Mouse (Mus musculus): ENCODE results near the gene Ephb1. TPM values are rescaled to one million over a fixed set of nuclear protein-coding genes. Genes with fewer than 3 reads are reported as not detected.
A peak's percentile ranks its signal among the peaks of the same experiment; 100 is the strongest.

Gene Ephb1
- total and polyA plus RNA-seq, 2 experiments from 2014 or later, result 34.9 to 48.6 TPM

GRCm38 (mm10) chr9:102373886-102374285, 19.4 kb upstream of the Ephb1 start:
- H3K4me1 ChIP-seq (ENCODE audit: insufficient read depth), result no peaks in the 10 kb centered on the region
- H3K9ac ChIP-seq, result no peak overlapping the region
- DNase-seq (no peak), ATAC-seq (no peak)
- no peak overlapping the region for H3K4me3 ChIP-seq (ENCODE audit: low read depth, low read length)
- no peaks in the 10 kb centered on the region for H3K27me3 ChIP-seq (ENCODE audit: insufficient read depth, low read length)
- no peaks in the 10 kb centered on the region for H3K36me3 ChIP-seq (ENCODE audit: insufficient read depth)
- H3K9me3 ChIP-seq (ENCODE audit: low read length), result no peaks in the 10 kb centered on the region
- 91% methylated on average over 5 of the region's 5 CpGs for WGBS
- no peak overlapping the region for H3K27ac ChIP-seq (ENCODE audit: low read depth, low read length)
- no peak for TF ChIP-seq CTCF (IDR thresholded peaks at IDR 0.05; ENCODE audit: low read depth)
- no peak overlapping the region for H3K4me2 ChIP-seq (ENCODE audit: low read depth)

DNA sequence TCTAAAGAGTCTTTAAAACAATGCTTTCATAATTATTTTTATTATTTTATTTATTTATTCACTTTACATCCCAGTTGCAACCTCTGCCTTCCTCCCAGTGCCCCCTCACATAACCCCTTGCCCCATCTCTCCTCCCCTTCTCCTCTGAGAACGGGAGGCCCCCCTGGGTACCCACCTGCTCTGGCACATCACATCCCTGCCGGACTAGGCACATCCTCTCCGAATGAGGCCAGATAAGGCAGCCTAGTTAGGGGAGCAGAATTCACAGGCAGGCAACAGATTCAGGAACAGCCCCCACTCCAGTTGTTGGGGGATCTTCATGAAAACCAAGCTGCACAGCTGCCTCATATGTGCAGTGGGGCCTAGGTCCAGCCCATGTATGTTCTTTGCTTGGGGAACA, 17.4 kb upstream of the Ephb1 start:
- no peak for ATAC-seq
- no peak for TF ChIP-seq CTCF (IDR thresholded peaks at IDR 0.05; ENCODE audit: low read depth)
- DNase-seq, result no peak

GRCm38 (mm10) chr9:102371036-102371770, 16.7 kb upstream of the Ephb1 start:
- Histone ChIP-seq H3K36me3 (ENCODE audit: insufficient read depth) (no peaks in the 10 kb centered on the region), H3K9me3 (ENCODE audit: low read length) (no peaks in the 10 kb centered on the region), H3K4me1 (ENCODE audit: insufficient read depth) (no peaks in the 10 kb centered on the region), H3K27ac (ENCODE audit: low read depth, low read length) (no peak overlapping the region), H3K4me3 (ENCODE audit: low read depth, low read length) (no peak overlapping the region), H3K27me3 (ENCODE audit: insufficient read depth, low read length) (no peaks in the 10 kb centered on the region), H3K4me2 (ENCODE audit: low read depth) (no peak overlapping the region), H3K9ac (no peak overlapping the region)
- 0 out of 2 replicates have a peak, but pooled peaks have one; percentile 25 for TF ChIP-seq CTCF (IDR thresholded peaks at IDR 0.05; ENCODE audit: low read depth)
- DNase-seq (no peak), ATAC-seq (0 out of 2 replicates have a peak, but pooled peaks have one; percentile 23)
- WGBS, result 54% methylated on average over 14 of the region's 14 CpGs

More for the DNA sequence above, 17.4 kb upstream of the Ephb1 start:
- WGBS, result 83% methylated on average over 3 of the region's 3 CpGs
- Histone ChIP-seq H3K4me3 (ENCODE audit: low read depth, low read length) (no peak overlapping the region), H3K27ac (ENCODE audit: low read depth, low read length) (no peak overlapping the region), H3K27me3 (ENCODE audit: insufficient read depth, low read length) (no peaks in the 10 kb centered on the region), H3K9me3 (ENCODE audit: low read length) (no peaks in the 10 kb centered on the region), H3K4me1 (ENCODE audit: insufficient read depth) (no peaks in the 10 kb centered on the region), H3K36me3 (ENCODE audit: insufficient read depth) (no peaks in the 10 kb centered on the region), H3K4me2 (ENCODE audit: low read depth) (no peak overlapping the region), H3K9ac (no peak overlapping the region)

DNA sequence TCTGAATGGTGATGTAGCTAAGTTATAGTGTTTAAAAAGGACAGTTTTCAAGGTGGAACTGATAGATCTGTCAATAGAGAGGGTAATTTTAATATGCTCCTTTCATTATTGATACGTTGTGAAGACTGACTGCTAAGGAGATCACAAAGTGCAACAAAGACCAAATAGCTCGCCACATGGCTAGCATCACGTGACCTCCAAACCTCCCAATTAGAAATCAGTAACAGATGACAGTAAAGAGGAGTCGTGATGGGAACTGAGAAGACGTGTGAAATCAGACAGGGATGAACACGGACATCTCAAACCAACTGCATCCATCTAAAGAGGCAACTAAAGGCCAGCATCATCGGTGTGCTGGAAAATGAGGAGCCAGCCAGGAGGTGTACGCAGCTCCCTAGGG, 15.6 kb upstream of the Ephb1 start:
- no peak overlapping the region for H3K9ac ChIP-seq
- DNase-seq (no peak), ATAC-seq (no peak)
- WGBS, result 67% methylated on average over 8 of the region's 8 CpGs
- H3K9me3 ChIP-seq (ENCODE audit: low read length), result no peaks in the 10 kb centered on the region
- no peak overlapping the region for H3K4me2 ChIP-seq (ENCODE audit: low read depth)
- H3K27me3 ChIP-seq (ENCODE audit: insufficient read depth, low read length), result no peaks in the 10 kb centered on the region
- no peak overlapping the region for H3K4me3 ChIP-seq (ENCODE audit: low read depth, low read length)
- H3K4me1 ChIP-seq (ENCODE audit: insufficient read depth), result no peaks in the 10 kb centered on the region
- TF ChIP-seq CTCF (IDR thresholded peaks at IDR 0.05; ENCODE audit: low read depth), result no peak
- H3K36me3 ChIP-seq (ENCODE audit: insufficient read depth), result no peaks in the 10 kb centered on the region
- H3K27ac ChIP-seq (ENCODE audit: low read depth, low read length), result no peak overlapping the region

GRCm38 (mm10) chr9:102369141-102369540, 14.6 kb upstream of the Ephb1 start:
- Histone ChIP-seq H3K36me3 (ENCODE audit: insufficient read depth) (no peaks in the 10 kb centered on the region), H3K27me3 (ENCODE audit: insufficient read depth, low read length) (no peaks in the 10 kb centered on the region), H3K27ac (ENCODE audit: low read depth, low read length) (no peak overlapping the region), H3K9ac (no peak overlapping the region), H3K4me1 (ENCODE audit: insufficient read depth) (no peaks in the 10 kb centered on the region), H3K4me2 (ENCODE audit: low read depth) (no peak overlapping the region), H3K4me3 (ENCODE audit: low read depth, low read length) (no peak overlapping the region), H3K9me3 (ENCODE audit: low read length) (no peaks in the 10 kb centered on the region)
- no peak for ATAC-seq
- 72% methylated on average over 3 of the region's 3 CpGs for WGBS
- DNase-seq, result no peak
- peak; percentile 41 for TF ChIP-seq CTCF (IDR thresholded peaks at IDR 0.05; ENCODE audit: low read depth)

DNA sequence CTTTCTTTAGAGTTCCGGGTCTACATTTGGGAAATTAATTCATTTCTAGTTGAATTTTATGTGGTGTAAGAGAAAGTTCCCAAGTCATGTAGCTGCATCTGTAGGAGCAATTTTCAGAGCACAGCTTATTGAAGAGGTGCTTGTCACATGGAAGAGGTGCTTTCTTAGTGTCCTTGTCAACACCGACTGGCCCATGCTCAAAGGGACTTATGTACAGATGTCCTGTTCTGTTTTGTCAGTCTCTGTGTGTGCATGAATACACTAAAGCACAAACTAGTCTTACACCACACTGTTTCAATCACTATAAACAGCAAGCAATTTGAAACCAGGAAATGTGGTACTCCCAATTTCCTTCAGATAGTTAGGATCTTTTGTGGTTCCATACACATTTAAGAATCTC, 13.3 kb upstream of the Ephb1 start:
- no peak for ATAC-seq
- Histone ChIP-seq H3K36me3 (ENCODE audit: insufficient read depth) (no peaks in the 10 kb centered on the region), H3K27me3 (ENCODE audit: insufficient read depth, low read length) (no peaks in the 10 kb centered on the region), H3K4me3 (ENCODE audit: low read depth, low read length) (no peak overlapping the region), H3K4me1 (ENCODE audit: insufficient read depth) (no peaks in the 10 kb centered on the region), H3K4me2 (ENCODE audit: low read depth) (no peak overlapping the region), H3K9ac (no peak overlapping the region), H3K27ac (ENCODE audit: low read depth, low read length) (no peak overlapping the region), H3K9me3 (ENCODE audit: low read length) (no peaks in the 10 kb centered on the region)
- no peak for DNase-seq
- WGBS, result 86% methylated on average over 2 of the region's 2 CpGs
- no peak for TF ChIP-seq CTCF (IDR thresholded peaks at IDR 0.05; ENCODE audit: low read depth)

DNA sequence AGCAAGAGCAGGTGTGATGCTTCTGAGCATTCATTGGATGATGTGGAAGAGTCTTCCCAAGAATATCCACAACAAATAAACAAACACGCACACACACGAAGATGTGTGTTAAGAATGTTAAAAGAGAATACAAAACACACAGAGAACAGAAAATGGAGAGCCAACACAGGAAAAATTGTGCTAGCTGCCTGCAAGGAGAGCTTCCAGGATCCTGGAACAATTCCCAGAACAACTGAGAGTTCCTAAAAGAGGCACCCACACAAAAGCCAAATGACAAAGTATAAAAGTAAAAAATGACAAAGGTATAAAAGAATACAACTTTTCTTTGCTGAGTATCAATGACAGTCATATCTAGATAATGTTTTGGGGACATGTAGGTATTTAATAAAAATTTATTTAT, 11.0 kb upstream of the Ephb1 start:
- H3K4me1 ChIP-seq (ENCODE audit: insufficient read depth), result no peaks in the 10 kb centered on the region
- H3K27me3 ChIP-seq (ENCODE audit: insufficient read depth, low read length), result no peaks in the 10 kb centered on the region
- no peaks in the 10 kb centered on the region for H3K9me3 ChIP-seq (ENCODE audit: low read length)
- H3K4me3 ChIP-seq (ENCODE audit: low read depth, low read length), result no peak overlapping the region
- no peaks in the 10 kb centered on the region for H3K36me3 ChIP-seq (ENCODE audit: insufficient read depth)
- TF ChIP-seq CTCF (IDR thresholded peaks at IDR 0.05; ENCODE audit: low read depth), result no peak
- H3K9ac ChIP-seq, result no peak overlapping the region
- 66% methylated on average over 2 of the region's 2 CpGs for WGBS
- H3K4me2 ChIP-seq (ENCODE audit: low read depth), result no peak overlapping the region
- H3K27ac ChIP-seq (ENCODE audit: low read depth, low read length), result no peak overlapping the region
- ATAC-seq (no peak), DNase-seq (no peak)
